Mouse (Mus musculus) retina, adult 2 months (tissue): ENCODE data around the gene Aldoc.

Experiments used
- DNase-seq: peaks from one replicate; pipeline ENCODE4 v3.0.0-alpha.2; 2012; ENCODE audit warnings: low read depth, low spot score

Gene Aldoc

GRCm38 (mm10) chr11:78332676-78333075, 9.9 kb downstream of the Aldoc start:
- no peak for DNase-seq

- no peak for DNase-seq
Observed at GRCm38 (mm10) chr11:78333992-78334391, 11.2 kb downstream of the Aldoc start.

- DNase-seq = no peak
Observed at GRCm38 (mm10) chr11:78337040-78337439, 14.3 kb downstream of the Aldoc start.

GRCm38 (mm10) chr11:78341702-78342101, 18.9 kb downstream of the Aldoc start:
- DNase-seq = no peak

- DNase-seq = peak; percentile 75
Observed at GRCm38 (mm10) chr11:78343381-78344327, 20.9 kb downstream of the Aldoc start, which contains the start of gene Unc119. TSS of gene Unc119 (plus strand) at chr11:78343482.

- DNase-seq = no peak
Observed at GRCm38 (mm10) chr11:78344328-78344889, 21.6 kb downstream of the Aldoc start.

GRCm38 (mm10) chr11:78344890-78345715, 22.3 kb downstream of the Aldoc start:
- peak; percentile 90 for DNase-seq

GRCm38 (mm10) chr11:78345801-78346200, 23.0 kb downstream of the Aldoc start:
- no peak for DNase-seq

- peak; percentile 94 for DNase-seq
Observed at GRCm38 (mm10) chr11:78346326-78347069, 23.7 kb downstream of the Aldoc start.

GRCm38 (mm10) chr11:78347070-78347754, 24.4 kb downstream of the Aldoc start:
- peak; percentile 81 for DNase-seq

GRCm38 (mm10) chr11:78347908-78348307, 25.1 kb downstream of the Aldoc start:
- DNase-seq = no peak

GRCm38 (mm10) chr11:78348474-78348873, 25.7 kb downstream of the Aldoc start:
- no peak for DNase-seq

GRCm38 (mm10) chr11:78349441-78350358, 26.9 kb downstream of the Aldoc start:
- DNase-seq = no peak

- DNase-seq = no peak
Observed at GRCm38 (mm10) chr11:78353081-78353480, 30.3 kb downstream of the Aldoc start.

GRCm38 (mm10) chr11:78354905-78355304, 32.1 kb downstream of the Aldoc start:
- DNase-seq = no peak

GRCm38 (mm10) chr11:78355471-78356238, 32.9 kb downstream of the Aldoc start:
- no peak for DNase-seq

- no peak for DNase-seq
Observed at GRCm38 (mm10) chr11:78358330-78359007, 35.7 kb downstream of the Aldoc start.

GRCm38 (mm10) chr11:78360125-78360788, 37.5 kb downstream of the Aldoc start:
- peak; percentile 72 for DNase-seq
